Mouse (Mus musculus): ENCODE measurements around the gene Adgrf1. TPM values are rescaled to one million over a fixed set of nuclear protein-coding genes. Genes with fewer than 3 reads are reported as not detected.

The Adgrf1 gene
- polyA plus RNA-seq, 1 experiment from 2014 or later, result not detected

- H3K36me3 ChIP-seq, result no peaks in the 10 kb centered on the region
- no peak overlapping the region for H3K4me3 ChIP-seq
- no peak overlapping the region for H3K9ac ChIP-seq
- no peaks in the 10 kb centered on the region for H3K27me3 ChIP-seq
- no peak overlapping the region for H3K27ac ChIP-seq
- H3K9me3 ChIP-seq, result no peaks in the 10 kb centered on the region
- no peak for ATAC-seq (ENCODE audit: low FRiP score)
- no peaks in the 10 kb centered on the region for H3K4me1 ChIP-seq (replicated peaks)
- no peak overlapping the region for H3K4me2 ChIP-seq
- WGBS, result 72% methylated on average over 5 of the region's 5 CpGs
Measured at GRCm38 (mm10) chr17:43368171-43368576, 98.0 kb downstream of the Adgrf1 start.

- no peaks in the 10 kb centered on the region for H3K4me1 ChIP-seq (replicated peaks)
- H3K9me3 ChIP-seq, result no peaks in the 10 kb centered on the region
- ATAC-seq (ENCODE audit: low FRiP score), result no peak
- H3K27ac ChIP-seq, result no peak overlapping the region
- WGBS, result 77% methylated on average over 4 of the region's 4 CpGs
- no peaks in the 10 kb centered on the region for H3K36me3 ChIP-seq
- no peak overlapping the region for H3K9ac ChIP-seq
- no peaks in the 10 kb centered on the region for H3K27me3 ChIP-seq
- no peak overlapping the region for H3K4me2 ChIP-seq
- H3K4me3 ChIP-seq, result no peak overlapping the region
Measured at GRCm38 (mm10) chr17:43372604-43373003, 102.5 kb downstream of the Adgrf1 start.

- Histone ChIP-seq H3K27ac (no peak overlapping the region), H3K4me1 (replicated peaks) (no peaks in the 10 kb centered on the region), H3K36me3 (no peaks in the 10 kb centered on the region), H3K9ac (no peak overlapping the region), H3K9me3 (no peaks in the 10 kb centered on the region), H3K4me2 (no peak overlapping the region), H3K4me3 (no peak overlapping the region), H3K27me3 (no peaks in the 10 kb centered on the region)
- no peak for ATAC-seq (ENCODE audit: low FRiP score)
- 59% methylated on average over 4 of the region's 4 CpGs for WGBS
Measured at GRCm38 (mm10) chr17:43374020-43374419, 103.9 kb downstream of the Adgrf1 start.

Other genes with a start within 250 kb of the Adgrf1 start
- 8.1 and 8.6 TPM in 2 replicates for gene Adgrf5, start 90.1 kb downstream of the Adgrf1 start, polyA plus RNA-seq (2015; fragmentation: Nextera tagmentation; extraction: Ambion mirVana)
- not detected in 2 replicates for gene Mep1a, start 232.5 kb downstream of the Adgrf1 start, polyA plus RNA-seq (2015; fragmentation: Nextera tagmentation; extraction: Ambion mirVana)